Mouse (Mus musculus) embryonic fibroblast, embryonic 13.5 days (primary cell): ENCODE measurements around the gene Pou2f3.

Source experiments
- CTCF ChIP-seq: IDR thresholded peaks from 2 replicates; pipeline ENCODE4 v1.5.1; 2011; ENCODE audit warnings: mild to moderate bottlenecking, control low read depth, low read length, moderate library complexity, borderline replicate concordance; ENCODE audit not compliant: insufficient read depth
- POLR2A ChIP-seq: IDR thresholded peaks from 2 replicates; pipeline ENCODE4 v1.6.1; 2011; ENCODE audit warnings: low read depth, mild to moderate bottlenecking, control low read depth, low read length, moderate library complexity

DNA sequence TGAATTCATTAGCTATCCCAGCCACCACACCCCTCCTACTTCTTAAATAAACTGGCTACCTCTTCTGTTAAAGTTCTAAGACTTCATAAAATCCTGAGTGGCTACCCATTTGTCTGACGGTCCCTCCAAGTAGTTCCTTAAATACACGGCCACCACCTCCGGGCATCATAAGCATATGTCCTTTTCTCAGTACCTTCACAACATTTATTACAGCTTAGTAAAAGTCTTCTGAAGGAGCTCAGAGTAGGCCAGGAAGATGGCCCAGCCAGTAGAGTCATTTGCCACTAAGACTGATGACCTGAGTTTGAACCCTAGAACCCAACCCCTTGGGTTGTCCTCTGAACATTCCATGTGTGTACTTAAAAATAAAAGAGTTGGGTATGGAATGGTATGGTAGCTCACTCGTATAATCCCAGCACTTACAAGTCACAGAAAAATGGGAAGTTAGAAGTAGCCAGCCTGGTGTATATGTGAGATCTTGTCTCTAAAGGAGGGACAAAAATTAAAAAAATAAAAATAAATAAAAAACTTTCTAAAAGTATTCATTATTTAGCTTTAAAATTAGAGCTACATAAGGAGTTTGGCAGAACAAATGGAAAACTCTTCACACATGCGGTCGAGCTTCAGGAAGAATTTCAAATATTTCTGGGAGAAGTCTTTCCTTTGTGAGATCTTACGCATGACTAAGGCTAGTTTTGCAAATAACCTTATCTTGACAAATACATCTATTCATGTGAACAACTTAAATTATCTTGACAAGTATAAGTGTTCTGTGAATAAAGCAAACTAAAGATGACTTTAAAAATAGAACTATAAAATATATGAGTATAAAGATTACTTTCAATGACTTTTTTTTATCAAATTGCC, 125.4 kb downstream of the Pou2f3 start:
- TF ChIP-seq CTCF (no peak), POLR2A (no peak)
